Mouse (Mus musculus): ENCODE data around the gene Kctd10.

The Kctd10 gene

DNA sequence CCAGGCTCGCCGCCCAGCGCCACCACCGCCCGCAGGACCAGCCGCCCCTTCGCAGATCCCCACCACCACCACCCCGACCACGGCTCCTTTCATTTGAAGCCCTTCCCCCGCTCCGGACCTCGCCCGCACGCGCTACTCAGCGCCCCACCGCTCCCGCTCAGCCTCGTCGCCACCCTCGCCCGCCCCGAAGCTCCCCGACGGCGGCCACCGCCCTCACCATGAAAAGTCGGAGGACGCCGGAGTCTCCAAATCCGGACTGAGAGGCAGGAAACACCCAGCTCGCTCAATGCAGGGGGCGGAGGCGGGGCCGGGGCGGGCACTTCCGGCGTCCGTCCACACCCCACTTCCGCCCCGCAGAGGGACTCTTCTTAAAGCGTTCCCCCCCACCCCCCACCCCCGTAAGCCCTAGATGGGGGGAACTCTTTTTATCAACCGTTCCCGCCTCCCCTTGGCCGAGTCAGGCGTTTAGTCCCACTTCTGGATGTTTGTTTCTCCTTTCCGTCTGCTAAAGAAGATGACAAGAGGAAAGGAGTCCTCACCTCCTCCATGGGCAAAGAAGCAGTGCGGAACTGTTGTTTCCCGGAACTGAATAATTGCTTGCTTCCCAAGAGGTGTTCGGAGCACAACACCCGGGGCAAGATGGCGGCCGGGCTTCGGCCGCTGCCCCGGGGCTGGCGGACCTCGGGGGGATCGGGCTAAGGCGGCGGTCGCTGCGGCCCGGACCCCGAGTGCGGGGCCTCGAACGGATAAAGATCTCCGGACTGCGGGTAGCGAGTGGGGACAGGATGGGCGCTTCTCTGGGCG lies at the start of gene Kctd10, which contains the start of gene Ube3b:
TSS of gene Kctd10 (minus strand) at position 300 of the 804 bp plus-strand sequence.
TSS of gene Ube3b (plus strand) at position 399 of the 804 bp plus-strand sequence.
- DNase-seq (ENCODE audit: low read depth): peak; percentile 97

DNA sequence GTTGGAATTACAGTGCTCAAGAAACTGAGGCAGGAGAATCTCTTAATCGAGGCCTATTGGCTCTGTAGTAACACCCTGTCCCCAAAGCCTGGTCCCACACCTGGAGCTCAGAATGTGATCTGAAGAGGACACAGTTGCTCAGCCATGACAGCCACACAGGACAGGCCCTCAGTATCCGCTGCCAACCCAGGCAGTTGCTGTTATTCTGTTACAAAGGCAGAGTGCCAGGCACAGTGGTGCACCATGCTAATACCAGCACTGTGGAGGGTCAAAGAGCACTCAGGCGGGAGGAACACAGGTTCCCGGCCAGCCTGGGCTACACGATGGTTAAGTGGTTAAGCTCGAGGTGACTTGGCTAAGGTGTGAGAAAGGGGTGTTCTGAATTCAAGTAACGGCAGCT lies 49.5 kb upstream of the Kctd10 start:
- DNase-seq (ENCODE audit: low read depth): no peak

DNA sequence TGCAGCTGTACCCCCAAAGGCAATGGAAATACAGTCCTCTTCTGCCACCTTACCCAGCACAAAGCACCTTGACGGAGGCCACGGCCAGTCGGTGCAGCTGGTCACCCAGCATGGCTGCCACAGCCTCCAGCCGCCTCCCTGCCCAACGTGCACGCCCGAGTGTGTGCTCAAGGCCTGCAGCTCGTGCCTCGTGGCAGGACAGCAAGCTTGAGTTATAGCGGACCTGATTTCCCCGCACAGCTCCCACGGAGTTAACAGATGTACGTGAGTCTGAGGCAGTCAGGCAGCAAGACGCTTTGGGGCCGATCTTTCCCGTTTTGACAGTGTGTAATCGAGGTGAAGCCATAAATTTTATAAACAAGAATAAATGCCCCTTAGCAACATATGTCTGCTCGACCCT lies 48.3 kb upstream of the Kctd10 start:
- DNase-seq (ENCODE audit: low read depth): no peak

DNA sequence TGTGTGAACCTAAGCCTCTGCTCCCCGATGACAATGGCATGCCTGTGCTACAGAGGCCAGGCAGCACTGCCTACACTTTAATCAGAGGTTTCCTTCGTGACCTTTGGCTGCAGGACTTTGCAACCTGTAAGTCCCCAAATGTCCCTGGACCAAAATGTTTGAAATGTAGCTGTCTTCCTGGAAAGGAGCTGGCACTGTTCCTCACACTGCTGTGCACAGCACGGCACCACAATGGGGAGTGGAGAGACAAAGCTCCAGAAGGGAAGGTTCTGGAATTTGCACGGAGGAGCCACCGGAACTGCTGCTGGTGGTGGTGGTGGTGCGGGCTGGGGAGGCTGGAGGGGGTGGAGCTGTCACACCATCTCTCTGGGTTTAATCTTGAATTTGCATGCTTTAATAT lies 46.4 kb upstream of the Kctd10 start:
- DNase-seq (ENCODE audit: low read depth): no peak

DNA sequence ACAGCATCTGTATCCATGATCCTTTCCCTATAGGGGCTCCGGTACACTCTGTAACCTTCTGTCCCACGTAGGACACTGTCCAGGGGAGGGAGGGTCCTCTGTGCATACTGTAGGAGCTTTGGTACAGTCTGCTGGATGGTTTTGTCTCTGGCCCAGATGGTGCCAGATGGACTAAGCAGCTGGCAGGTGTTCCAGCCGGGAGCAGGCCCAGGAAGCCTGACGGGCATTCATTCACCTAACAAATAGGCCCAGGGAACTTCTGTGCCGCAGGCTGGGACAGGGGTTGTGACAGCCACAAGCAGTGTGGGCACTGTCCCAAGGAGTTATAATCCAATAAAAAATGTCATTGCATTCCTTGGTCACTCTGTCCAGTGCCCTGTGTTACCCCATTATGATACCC lies 43.7 kb upstream of the Kctd10 start:
- no peak for DNase-seq (ENCODE audit: low read depth)

DNA sequence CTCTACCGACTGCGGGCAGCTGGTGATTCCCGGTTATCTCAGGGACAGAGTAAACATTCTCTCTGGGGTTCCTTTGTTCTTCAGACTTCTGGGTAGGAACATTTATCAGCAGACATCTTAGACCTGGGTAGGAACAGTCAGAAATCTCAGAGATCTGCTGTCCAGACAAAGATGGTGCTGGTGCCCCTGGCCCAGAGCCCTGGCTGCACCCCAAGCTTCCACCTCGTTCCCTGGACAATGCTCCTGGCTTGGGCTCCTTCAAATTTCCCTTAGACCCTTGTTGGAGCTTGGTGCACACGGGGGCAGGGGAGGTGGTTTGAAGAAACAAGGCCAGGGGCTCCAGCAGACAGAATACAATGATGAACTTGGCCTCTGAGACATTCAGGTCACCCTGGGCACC lies 42.3 kb upstream of the Kctd10 start:
- no peak for DNase-seq (ENCODE audit: low read depth)

DNA sequence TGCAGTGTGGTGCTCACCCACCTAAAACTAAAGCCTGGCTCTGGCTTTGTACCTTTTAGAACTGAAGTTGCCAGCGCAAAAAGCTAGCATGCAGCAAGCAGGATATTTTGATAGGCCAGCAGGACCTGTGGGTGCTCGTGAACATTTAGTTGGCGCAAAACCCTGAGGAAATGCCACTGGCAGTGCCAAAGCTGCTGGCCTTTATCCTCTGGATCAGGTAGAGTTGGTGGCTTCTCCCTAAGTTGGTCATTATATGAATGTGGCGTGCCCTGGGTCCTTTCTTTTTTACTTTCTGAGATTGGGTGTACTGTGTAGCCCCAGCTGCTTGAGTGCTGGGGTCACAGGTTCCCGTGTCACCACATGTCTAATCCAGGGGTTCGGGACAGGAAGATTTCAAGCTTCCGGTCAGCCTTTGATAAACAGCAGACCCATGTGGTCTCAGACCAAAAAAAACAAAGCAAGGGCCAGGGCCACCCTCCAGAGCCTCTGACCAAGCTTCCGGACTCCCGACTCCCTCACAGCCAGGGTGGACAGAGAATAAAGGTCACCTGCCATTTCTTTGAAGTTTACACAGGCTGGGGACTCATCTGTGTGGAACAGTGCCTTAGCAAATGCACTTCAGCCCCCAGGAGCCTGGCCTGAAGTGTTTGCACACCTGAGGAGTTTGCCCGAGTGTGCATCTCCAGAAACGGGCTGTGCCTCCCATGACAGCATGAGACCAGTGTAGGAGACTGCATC lies 41.4 kb upstream of the Kctd10 start:
- no peak for DNase-seq (ENCODE audit: low read depth)

DNA sequence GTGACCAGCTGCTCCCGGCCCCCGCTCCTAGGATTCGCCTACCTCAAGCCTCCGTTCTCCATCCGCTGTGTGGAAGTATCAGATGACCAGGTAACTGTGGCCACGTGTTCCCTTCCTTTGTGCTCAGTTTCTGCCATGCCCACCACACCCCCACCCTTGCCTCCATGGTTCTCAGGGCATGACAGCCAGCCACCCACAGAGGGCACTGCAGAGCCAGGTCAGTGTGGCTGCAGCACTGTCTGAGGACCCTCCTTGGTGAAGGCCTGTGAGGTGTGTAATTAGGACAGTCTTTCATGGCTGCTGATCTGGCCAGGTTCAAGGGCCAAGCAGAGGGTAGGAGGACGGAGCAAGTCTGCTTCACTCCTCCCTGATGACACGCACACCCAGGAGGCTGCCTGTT lies 38.2 kb upstream of the Kctd10 start:
- DNase-seq (ENCODE audit: low read depth): no peak

DNA sequence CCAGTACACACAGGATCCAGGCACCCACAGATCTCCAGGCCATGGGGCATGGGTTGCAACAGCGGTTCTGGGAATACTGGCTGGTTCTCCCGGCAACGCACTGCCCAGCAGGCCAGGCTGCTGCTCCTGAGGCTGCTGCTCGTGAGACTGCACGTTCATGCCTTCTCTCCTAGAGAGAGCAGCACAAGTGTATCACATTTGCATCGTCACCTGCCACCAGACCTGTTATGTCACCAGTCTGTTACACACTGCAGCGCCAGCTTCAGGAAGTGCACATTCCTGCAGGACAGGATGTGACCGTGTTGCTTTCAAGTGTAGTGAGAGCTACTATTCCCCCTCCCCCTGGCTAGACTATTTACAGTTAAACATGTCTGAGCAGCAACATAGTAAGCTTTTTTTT lies 36.5 kb upstream of the Kctd10 start:
- DNase-seq (ENCODE audit: low read depth): no peak

DNA sequence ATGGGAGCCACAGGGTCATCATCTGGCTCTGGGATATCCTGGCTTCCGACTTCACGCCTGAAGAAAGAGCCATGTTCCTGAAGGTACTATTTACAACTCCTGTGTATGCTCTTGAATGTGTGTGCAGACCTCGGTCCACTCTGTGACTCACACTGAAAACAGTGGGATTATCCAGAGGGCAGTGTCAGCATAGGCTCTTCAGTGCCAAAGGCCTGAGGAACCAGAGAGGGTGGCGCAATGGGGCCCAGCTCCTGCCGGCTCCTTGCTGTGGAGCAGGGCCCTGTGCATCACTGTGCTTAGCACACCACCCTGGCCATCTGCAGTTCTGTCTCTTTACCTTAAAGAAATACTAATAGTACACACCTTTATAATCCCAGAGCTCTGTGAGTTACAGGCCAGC lies 35.3 kb upstream of the Kctd10 start:
- DNase-seq (ENCODE audit: low read depth): no peak

DNA sequence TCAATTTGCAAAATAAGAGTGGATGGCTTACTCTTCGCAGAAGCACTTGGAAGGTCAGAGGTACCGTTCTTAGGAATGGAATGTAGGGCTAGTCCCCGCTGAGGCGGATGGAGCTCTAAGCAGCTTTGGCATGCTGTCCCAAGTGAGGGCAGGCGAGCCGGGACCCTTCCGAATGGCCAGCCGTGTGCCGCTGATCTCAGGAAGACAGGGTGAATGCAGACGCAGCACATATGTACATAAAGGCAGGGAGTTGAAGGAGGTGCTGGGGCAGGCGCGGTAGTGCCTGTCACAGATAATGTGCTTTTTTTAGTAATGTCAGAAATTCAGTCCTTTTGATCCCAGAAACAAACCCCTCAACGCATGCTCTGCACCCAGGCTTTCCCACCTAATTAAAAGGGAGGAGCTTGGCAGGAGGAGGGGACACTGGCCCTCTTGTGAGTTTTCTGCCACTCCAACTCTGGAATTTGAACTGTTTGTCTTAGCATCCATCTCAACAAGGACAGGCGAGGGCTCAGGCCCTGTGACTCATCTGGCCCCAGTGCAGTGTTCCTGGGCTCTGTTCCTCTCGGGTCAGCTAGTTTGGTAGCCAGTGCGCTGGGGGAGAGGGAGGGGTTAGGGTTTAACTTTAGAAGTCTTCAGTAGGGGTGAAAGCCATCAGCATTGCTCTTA lies 32.9 kb upstream of the Kctd10 start:
- no peak for DNase-seq (ENCODE audit: low read depth)

DNA sequence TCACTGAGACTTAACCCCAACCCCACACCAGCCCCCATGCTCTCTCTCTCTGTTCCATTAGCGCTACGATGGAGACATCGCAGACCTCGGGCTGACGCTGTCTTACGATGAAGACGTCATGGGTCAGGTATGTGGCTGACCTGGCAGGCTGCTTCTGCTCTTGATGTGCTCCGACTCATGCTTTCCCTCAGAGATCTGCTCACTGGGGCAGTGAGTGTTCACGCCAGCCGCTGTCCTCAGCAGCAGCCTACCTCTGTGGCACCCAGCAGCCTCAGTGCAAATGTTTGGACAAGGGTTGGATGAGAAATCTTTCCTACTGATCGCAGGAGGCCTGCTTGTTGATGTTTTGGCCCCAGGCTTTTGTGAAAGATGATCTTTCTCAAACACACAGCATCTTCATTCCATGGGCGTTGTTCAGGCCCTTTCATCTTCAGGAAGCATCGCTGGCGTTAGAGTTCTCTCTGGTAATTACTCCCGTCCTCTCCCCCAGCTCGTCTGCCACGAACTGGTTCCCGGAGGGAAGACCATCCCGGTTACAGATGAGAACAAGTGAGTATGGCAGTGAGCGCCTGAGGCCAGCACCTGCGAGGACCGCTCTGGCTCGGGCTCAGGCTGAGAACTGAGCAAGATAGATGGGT lies 32.2 kb upstream of the Kctd10 start:
- DNase-seq (ENCODE audit: low read depth): no peak

DNA sequence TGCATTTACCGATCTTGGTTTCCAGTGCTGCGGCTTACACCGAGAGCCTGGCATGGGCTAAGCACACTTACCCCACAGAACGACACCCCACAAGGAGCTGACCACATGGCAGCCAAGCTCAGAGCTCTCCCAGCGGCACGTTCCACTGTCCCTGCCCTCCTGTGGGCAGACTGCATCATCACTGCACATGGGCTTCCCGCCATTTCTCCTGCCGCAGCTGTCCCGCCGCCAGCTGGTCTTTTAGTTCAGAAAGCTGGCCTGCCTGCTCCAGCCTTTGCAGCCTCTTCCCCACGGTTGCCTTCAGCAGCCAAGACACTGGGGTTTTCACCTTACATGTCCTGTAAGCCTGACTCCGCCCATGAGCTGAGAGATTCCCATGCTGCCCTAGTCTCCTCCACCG lies 30.1 kb upstream of the Kctd10 start:
- DNase-seq (ENCODE audit: low read depth): no peak

DNA sequence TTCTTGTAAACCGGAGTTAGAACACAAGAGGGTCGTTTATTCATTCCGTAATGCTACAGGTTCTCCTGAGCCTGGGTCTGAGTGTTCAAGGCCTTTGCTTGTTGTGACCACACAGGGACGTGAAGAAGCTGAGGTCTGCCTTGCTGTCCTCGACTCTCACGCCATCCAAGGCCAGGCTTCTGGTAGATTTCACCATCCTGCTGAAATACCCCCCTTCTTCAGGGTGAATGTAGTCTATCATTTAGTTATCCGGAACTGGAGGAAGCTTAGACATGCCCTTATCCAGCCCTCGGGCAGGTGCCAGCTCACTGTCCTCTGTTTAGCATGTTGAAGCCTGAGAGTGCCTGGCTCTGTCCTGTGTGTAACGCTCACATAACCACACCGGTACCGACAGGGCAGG lies 28.5 kb upstream of the Kctd10 start:
- no peak for DNase-seq (ENCODE audit: low read depth)

DNA sequence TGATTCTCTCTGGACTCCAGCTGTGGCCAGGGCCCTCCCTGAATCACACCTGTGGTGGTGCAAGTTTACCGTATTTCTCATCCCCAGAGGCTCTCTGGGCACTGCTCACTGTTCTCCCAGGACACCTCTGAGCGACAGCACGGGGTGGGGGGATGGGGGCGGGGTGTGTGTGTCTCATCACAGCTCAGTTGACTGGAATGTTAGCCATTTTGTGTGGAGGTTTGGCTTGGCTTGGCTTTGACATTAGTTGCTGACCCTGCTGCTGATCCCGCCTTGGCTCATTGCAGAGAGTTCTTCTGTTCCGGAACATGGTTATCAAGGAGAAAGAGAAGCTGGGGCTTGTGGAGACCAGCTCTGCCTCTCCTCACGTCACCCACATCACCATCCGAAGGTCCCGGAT lies 27.5 kb upstream of the Kctd10 start:
- DNase-seq (ENCODE audit: low read depth): no peak

DNA sequence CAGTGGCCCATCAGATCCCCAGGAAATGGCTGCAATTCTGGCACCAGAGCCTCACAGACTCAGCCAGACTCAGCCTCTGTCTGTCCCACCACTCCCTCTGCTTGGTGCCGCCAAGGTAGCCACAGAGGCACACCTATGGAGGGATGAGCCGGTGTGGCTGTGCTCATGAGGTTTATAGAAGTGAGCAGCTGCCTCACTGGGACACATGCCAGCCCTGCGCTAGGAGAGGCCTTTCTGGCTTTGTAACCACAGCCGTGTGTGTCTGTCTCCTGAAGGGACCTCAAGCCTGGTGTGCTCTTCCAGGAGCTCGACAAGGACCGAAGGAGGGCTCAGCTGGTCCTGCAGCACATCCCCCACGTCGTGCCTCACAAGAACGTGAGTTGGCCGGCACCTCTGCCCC lies 27.0 kb upstream of the Kctd10 start:
- no peak for DNase-seq (ENCODE audit: low read depth)

DNA sequence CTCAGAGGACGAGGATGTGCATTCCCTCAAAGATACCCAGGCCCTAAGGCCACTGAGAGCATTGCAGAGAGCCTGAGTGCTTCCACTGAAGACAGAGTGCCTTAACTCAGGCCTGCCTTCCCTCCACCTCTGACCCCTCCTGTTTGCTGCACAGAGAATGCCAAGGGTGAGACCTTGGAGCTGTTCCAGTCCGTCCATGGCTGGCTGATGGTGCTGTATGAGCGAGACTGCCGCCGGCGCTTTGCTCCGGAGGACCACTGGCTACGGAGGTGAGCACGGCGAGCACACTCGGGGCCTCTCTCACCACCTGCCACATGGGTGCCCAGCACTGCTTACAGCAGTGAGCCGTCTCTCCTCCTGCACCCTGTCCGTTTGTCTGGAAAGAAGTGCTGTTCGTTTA lies 26.3 kb upstream of the Kctd10 start:
- DNase-seq (ENCODE audit: low read depth): no peak

DNA sequence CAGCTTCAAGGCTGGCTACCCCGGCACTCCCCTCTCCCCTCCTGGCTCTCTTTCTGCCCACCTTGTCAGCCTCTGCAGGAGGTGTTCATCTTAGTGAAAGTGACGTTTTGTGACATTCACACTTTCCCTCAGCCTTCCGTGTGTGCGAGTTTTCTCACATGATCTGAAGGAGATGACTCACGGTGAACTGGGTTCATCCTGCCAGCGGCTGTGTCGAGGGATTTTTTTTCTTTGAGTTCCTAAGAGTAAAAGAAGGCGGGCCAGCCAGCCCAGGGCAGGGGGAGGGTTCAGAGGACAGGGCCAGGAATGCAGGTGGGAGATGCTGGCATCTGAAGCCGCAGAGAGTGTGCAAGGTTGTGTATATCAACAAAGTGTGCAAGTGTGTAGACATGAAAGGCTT lies 12.9 kb upstream of the Kctd10 start:
- DNase-seq (ENCODE audit: low read depth): no peak

DNA sequence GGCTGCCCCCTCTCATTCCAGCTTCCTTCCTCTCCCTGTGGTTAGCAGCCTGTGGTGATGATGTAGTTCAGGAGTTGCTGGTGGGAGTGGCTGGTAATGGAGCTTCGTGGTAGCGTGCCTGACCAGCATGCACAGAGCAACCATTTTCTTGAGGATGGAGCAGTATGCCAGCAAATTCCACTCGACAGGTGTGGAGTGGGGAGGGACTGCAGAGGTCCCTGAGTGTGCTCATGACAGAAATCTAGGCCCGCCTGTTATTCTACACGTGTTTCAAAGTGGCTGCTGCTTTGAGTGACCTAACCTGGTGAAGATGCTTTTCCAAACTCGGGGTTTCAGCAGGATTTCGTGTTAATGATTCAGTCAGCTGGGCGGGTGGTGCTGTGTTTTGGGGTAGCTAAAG lies 4.1 kb upstream of the Kctd10 start:
- no peak for DNase-seq (ENCODE audit: low read depth)

DNA sequence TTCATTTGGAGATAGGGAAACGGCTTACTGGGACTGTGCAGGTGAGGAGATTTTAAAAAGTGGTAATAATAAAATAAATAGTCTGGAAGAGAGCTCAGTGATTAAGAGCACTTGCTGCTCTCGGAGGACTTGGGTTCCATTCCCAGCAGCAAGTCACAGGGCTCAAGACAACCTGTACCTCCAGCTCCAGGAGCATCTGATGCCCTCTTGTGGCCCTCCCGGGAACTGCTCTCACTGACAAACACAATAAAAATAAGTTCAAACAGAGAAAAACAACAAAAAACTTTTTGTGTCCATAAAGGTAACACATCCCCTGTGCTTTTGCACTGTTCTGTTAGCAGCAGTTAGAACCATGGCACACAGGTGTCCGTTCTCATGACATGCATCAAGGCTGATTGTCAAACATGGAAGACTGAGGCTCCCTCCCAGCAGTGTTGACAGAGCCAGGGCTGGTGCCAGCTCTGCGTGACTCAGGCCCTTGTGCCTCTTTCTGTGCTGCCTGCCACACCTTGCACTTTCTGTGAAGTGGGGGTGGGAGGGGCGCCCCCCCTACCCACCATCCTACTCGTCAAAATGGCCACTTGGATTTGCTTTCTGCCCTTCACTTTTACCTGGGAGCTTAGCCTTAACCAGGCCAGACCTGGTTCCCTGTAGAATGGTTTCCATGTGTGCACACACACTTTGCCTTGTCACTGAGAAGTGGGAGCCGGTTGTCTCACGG lies 3.0 kb upstream of the Kctd10 start:
- peak; percentile 83 for DNase-seq (ENCODE audit: low read depth)

DNA sequence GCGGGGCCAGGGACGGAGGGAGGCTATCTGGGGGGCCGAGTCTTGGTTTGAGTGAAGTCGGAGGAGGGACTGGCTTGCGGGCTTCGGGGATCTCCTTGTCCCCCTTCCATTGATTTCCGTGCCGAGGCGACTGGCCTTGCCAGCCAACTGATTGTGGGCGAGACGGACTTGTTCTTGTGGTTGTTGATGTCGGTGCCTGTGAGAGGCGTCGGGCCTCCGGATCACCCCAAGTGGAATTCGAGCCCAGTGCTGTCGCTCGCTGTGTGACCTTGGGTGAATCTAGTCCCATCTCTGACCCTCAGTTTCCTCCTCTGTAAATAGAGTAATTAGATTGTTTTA lies 674 bp upstream of the Kctd10 start:
- no peak for DNase-seq (ENCODE audit: low read depth)

DNA sequence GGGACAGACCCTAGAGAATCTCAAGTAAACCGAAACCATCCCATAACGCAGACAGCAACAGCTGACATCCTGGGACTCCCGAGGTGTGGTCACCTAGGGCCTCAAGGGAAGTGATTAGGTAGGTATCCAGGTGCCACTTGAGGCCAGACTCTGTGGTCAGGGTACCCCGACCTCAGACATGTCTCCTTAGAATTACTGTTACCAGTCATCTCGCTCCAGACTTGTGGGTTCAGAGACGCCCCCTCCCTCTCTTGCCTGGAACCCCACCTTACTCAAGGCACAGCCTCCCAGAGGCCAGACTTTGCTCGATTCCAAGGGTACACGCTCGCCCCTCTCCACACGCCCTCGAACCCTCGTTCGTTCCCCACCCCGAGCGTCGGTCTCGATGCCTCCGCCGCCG lies 545 bp downstream of the Kctd10 start:
- DNase-seq (ENCODE audit: low read depth): peak; percentile 69
